Mouse (Mus musculus): ENCODE data around the gene Tox2.

The Tox2 gene

DNA sequence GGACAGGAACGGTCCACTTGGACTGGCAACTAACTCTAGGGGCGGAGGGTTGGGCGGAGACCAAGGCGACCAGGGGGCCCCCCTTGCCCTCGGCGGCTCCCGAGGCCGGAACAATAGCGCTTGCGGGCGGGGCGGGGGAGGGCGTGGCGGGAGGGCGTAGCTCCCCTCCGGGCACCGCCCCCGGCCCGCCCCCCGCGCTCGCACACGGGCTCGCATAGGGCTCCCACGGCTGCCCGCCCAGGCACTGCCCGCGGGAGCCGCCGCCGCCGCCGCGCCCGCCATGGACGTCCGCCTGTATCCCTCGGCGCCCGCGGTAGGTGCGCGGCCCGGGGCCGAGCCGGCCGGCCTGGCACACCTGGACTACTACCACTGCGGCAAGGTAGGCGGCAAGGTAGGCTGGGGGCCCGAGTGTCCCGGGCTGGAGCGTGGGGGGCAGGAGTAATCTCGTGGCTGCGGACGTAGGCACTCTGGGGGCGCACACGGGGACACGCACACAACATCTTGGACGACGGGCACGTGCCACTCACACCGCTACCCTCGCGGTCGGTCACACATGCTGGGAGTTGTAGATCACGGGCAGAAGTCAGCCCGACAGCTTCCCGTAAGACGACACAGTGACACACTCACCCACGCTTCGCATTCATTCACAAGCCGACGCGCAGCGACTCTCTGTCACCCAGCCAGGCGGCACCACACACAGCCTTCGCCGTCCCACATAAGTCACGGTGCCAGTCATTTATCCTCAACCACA, at the start of gene Tox2:
Gene Tox2 (plus strand): TSS at position 242 of the 751 bp plus-strand sequence.
- DNase-seq, result peak; percentile 81 to 89

DNA sequence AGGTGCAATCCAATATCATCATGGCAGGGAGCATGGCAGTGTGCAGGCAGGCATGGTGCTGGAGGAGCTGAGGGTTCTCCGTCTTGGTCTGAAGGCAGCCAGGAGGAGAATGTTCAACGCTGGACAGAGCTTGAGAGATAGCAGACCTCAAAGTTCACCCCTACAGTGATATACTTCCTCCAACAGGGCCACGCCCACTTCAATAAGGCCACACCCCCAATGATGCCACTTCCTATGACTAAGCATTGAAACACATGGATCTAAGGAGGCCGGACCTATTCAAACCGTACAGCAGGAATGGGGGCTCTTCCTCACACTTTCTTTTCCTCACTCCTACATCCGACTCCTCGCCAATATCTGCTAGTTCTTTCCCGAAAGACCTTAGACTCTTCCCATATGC, 48.3 kb upstream of the Tox2 start:
- DNase-seq, result no peak

DNA sequence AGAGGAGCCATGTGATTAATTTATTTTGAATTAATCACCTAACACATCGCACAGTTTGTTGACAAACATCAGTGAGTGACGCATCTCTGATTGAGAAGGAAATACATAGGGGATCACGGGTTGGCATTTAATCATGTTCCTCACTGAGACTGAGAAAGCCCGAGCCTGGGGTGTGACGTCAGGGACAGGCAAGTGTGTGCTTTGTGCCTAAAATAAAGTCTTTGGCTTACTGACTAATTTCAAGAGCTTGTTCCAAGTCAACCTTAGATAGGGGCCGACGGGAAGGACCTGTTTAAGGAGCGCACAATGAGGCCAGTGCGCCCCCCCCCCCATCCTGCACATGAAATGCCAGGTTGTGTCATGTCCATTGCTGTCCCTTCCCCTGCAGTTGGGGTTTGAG, 43.9 kb upstream of the Tox2 start:
- DNase-seq, result no peak

DNA sequence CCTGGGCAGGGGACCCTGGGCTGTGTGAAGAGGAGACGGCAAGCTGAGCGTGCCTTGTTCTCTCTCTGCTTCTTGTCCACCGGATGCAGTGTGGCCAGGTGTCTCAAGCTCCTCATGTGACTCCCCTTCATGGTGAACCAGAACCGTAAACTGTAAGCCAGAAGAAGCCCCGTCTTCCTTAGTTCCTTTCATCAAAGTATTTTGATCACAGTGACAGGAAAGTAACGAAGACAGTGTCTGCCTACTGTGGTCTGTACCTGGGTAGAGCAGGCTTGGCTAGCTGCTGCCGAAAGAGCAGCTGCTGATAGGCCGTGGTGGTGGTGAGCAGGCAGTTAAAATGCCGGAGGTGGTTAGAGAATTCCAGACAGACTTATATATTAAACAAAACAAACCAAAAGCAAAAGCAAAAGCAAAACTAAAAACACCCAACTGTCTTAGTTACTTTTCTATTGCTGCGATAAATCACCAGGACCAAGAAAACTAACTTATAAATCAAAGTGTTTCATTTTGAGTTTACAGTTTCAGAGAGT, 38.4 kb upstream of the Tox2 start:
- no peak for DNase-seq

DNA sequence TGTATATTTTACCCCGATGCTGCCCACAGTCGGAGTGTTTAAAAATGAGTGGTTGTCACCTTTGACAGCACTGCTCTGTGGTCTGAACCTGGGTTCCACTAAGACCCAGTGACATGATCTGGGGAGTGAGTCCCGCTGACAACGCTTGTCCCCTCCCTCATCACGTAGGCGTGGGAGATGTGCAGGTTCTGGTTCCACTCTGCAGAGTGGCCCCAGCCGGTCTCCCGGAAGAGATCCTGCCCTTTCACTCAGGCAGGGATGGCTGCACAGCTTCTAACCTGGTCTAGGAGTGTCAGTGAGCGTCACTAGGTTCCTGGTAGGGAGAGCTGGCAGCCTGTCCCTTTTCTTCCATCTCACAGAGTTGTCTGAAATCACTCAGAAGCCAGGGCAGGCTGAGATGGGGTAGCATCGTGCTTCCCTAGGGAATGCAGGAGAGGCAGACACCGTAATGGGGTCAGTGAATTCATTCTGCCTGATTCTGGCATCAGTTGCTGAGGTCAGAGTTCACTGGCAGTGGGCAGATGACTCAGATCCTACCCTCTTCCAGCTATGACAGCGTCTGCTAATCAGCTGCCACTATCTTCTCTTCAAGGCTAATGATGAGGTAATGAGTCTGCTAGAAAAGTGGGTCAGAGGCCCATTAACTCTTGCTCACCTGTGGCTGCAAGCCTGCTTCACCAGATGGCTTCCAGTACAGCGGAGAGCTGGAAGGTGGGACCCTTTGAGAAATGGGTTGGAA, 36.7 kb upstream of the Tox2 start:
- DNase-seq, result no peak

DNA sequence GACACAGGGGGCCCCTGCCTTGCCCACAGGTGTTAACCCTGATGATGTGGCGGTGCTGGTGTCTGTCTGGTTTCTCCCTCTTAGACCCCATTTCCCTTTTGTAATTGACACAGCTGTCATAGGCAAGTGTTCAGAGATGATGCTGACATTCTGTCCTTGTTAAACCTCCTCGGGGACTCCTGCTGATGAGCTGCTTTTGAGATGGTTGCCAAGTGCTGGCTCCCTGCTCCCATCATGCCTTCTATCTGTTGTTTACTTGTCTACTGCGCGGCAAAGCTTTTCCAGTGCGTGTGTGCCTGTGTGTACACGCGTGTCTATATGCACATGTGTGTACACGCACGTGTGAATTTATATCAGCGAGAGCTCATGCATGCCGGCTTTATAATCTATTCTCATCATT, 31.0 kb upstream of the Tox2 start:
- DNase-seq, result no peak

DNA sequence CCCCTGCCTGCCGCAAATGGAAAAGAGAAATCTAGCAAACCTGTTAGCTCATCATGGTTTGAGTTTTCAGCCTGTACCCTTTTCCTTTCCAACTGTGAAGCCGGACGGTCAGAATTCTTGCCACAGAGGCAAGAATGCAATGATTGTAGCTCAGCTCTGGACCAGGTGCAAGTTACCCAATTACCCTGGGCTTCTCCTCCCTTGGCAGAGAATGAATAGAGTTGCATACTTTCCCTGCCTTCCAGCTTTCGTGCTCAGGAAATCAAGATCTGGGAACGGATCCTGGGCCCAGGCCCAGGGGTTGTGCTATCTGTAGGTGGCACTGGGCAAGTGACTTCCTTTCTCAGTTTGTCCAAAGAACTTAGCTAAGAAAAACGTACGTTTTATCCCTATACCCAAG, 28.9 kb upstream of the Tox2 start:
- no peak for DNase-seq

DNA sequence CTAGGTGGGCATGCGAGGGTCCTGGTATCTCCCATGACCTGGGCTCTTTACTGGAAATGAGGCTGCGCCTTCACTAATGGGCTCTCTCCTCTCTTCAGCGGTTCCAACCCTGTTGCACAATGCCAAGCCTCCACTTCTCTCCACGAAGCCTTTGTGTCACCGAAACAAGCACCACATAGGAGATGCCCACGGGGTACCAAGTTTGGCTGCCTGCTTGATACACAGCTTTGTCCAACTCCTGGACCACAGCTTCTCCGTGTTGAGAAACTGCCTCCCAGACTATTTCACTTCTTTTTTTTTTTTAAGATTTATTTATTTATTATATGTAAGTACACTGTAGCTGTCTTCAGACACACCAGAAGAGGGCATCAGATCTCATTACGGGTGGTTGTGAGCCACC, 27.1 kb upstream of the Tox2 start:
- DNase-seq, result no peak

DNA sequence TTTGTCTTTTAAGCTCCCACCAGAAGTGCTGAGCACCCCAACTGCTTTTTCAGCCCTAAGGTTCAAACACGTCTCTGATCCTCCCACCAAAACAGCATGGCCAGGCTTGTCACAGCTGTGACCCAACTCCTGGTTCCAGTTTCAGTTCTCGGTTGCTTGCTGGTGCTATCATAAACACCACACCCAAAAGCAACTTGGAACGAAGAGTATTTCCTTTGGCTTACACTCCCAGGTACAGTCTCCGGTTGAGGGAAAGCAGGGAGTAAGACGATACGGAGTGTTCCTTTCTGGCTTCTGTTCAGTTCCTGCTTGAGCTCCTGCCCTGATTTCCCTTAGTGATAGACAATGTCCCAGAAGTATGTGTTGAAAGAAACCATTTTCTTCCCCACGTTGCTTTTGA, 26.4 kb upstream of the Tox2 start:
- DNase-seq, result no peak

DNA sequence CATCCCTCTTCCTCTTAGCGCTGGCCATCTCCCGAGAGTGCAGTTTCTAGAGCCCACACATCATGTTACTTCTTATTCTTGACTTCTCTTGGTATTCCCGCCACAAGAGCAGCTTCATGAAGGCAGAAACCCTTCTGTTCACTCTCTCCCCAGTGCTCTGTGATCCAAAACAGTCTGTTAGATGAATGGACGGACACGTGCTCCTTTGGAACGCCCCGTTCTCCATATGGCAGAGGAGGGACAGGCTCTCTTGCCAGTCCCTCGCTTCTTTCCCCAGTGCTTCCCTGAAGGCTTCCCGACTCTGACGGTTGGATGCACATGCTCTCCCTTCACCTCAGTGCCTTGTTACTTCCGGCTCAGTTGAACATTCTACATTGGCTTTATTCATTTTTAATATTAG, 15.4 kb upstream of the Tox2 start:
- DNase-seq, result no peak

DNA sequence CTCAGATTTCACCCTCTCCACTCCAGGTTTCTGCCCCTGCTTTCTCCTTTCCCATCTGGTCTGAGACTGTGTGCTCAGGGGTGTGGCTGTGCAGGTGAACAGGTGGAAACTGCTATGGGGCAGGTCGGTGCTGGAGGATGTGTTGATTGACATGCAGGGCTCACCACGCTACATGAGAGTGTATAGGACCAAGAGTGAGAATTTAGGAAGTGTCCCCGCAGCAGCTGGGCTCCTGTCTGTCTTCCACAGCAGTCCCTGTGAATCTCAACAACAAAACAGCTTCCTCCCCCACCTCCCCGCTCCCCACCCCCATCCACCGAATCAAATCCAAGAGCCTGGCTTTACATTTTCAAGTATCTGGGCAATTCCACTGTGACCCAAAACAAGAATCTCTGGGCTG, 13.3 kb upstream of the Tox2 start:
- DNase-seq, result no peak

DNA sequence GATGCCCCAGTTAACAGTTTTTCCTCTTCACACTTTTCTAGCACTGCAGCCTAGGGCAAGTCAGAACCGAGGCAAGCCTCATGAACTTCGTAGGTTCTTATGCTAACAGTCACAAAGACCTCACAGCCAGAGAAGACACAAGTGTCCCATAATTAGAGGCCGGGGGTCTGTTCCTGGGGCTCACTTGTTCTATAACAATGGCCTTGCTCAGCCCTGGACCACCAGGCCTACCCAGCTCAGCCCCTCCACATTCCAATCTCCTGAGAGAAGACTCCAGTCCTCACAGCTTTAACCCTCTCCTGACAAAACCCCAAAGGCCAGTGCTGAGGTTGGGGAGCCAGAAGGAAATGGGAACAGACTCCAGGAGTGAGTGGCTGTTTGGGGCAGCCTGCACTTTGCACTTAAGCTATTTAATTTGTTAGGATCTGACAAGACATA, 12.9 kb upstream of the Tox2 start:
- no peak for DNase-seq

DNA sequence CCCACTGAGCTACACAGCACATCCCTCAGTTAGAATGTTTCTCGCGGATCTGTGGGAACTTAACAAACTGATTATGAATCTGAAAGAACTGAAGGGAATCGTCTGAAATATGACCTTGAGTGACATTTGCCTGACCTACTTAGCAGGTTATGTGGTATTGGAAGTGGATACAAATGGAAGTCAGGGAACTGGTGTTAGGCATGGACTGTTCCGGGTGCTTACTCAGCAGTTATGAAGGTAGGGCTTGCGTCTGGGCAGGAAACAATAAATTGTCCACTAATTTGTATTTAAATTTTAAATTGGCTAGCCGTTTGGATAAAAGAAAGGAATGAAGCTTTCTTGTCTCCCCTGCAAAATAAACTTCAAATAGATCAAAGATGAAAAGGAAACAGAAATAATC, 10.4 kb upstream of the Tox2 start:
- no peak for DNase-seq

DNA sequence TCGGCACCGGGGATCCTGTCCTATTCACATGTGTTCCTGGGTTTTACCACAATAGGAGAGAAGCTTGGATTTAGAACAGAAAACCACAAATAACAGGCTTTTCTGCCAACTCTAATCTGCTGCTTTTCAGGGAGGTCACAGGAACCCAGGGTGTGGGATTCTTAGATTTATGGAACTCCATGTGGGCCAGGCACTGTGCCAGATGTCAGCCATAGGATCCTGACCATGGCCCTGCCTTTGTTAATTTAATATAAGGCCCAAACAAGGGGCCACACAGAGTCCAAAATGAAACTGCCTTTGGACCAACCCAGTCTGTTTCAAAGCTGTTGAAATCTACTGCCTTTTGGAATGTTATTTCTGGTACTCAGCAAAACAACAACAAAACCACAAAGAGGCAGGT, 8.9 kb upstream of the Tox2 start:
- DNase-seq, result no peak

DNA sequence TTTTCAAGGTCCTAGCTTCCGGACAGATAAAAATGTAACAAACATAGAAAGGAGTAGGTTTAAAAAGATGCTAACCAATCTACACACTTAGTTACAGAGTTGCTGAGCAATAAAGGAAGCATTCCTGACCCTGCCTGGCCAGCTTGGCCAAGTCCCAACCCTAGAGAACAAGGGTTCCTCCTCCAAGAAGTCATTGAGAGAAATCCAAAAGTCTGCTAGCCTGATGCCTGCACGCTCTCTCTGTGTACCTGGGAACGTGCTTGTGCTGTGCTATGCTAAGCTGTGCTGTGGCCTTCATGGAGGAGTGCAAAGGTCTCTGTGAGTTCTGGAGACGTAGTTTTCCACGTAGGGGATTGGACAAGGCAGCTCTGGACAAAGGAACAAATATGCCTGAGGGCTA, 8.4 kb upstream of the Tox2 start:
- DNase-seq, result no peak

DNA sequence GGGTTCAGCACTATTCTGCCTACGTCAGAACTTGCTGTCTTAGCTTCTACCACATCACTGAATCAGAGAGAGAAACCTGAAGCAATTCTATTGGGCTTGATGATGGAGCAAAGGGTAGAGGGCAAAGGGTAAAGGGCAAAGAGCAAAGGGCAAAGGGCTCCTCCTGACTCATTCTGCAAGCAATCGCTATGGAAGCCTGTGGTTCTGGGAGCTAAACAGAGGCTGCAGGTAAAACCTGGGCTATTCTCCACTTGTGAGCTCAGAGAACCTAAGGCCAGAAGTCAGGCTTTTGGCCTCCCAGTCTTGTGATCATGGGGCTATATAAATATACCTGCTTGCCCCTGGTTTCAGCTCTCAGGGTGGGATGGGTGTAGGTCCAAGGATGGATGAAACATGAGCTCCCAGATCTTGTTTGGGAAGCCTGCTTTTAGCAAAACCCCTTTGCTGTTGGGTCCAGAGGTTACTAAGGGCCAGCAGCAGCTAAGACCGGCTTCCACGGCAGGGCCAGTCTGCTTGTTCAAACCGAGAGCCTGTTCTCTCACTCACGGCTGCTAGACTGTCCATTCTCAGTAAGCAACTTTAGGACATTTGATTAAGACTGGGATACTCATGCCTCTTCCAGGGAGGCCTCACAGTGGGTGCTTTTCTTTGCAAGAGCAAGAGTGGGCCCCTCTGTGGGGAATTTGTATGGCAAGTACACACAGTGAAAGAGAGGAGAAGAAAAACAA, 7.7 kb upstream of the Tox2 start:
- no peak for DNase-seq

DNA sequence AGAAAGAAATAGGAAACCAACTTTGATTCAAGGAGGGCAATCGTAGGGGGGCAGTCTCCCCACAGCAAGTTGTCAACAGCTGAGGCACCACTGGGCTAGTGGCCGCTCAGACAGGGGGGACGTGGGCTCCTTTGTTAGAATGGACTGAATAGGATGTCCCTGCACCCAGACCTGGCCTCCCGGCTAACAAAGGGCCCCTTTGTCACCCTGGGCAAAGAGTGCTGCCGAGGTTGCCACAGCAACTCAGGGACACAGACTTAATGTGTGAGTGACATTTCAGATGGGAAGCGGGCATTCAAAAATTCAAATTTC, 7.1 kb upstream of the Tox2 start:
- no peak for DNase-seq

DNA sequence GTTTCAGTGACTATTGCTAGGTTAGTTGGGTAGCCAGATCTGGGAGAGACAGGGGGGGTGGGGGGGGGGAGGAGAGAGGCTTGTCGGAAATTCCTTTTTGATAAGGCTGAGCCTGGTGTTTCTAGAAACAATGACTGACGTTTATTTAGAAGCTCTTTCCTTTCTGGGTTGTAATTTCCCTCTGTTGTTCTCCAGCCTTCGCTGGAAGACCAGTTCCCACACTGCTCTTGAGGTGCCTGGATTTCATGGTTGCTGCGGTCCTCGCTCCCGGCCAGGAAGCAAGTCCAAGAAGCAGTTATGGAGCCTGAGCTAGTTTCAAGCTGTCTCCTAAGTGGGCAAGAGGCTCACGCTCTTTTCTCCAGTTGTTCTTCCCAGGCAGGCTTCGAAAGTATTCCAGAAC, 1.0 kb upstream of the Tox2 start:
- peak in 1 of 2 experiments; percentile 29 for DNase-seq

DNA sequence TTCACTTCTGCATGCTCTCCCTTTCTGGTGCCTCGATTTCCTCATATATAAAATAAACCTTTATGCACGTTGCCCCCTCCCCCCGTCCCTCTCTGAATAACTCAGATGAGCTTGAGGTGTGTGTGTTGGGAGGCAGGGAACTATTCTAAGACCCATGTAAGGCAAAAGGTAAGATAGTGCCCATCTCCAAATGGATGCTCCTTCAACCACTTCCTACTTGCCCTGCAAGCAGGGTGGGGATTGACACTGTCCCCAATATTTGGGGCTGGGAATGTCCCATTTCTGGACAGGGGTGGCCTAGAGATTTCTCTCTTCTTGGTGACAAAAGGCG, 407 bp upstream of the Tox2 start:
- DNase-seq, result no peak

DNA sequence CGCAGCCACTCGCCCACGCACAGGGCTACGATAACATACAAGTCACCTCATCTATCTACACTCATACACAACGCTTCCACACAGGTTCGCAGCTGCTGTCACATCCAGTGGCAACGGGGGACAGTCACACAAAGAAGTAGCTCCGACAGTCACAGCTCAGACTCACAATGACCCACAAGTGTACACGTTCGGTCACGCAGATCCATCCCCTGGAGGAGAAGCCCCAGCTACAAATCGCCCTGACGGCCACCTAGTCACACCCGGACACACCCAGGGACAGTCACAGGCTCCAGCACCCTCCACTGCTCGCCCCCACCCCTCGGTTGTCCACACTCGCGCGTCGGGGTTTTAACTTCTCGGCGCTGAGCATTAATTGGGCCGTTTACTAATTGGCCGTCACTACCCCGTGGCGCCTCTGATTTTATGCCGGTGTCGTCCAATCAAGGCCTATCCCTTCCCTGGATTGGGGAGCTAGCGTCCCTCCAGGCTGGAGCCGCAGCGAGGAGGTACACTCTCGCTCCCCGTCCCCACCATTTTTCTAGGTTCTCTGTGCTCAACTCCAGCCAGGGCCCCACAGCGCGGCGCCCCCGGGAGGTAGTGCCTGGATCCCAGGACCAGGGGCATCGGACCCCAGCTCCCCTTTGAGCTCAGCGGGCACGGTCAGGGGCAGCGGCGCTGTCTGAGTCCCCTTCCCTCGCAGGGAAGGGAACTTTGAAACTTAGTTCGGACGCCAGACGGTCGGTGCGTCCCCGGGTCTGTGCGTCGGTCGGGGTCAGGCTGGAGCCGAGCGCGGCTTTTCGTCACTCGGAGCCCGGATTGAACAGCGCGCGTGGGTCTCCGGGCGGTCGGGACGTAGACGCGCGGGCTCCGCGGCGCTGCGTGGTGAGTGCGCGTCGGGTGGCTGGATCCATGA, 966 bp downstream of the Tox2 start:
- peak in 1 of 2 experiments; percentile 16 for DNase-seq

DNA sequence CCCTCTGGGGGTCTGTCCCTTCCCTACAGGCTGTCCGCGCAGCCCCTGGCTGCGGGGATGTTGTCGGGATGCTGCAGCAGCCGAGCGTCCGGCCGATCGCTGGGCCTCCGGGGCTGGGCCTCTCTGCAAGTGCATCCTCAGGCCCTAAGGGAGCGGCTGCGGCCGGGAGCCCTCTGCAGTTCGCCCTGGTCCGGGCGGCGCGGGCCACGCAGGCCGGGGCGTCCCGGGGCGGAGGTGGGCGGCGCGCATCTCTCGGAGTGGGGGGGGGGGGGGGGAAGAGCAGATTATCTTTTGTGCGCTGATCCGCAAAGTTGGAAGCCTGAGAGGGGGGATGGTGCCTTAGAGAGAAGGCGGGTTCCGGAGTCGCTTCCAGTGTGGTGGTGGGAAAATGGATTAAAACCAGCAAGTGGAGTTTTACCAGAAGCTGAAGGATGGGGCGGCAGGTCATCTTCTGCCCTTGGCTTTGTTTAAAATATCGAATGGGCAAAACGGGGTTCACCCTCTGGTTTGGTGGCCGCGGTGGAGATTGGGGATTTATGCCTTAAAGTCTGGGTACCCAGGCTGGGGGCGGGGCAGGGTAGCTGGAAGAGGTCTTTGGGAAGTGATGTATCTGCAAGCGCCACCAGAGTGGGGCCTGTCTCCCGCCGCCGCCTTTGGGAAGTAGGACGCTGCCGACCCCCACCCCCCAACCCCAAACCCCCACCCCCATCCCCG, 1.8 kb downstream of the Tox2 start:
- peak in 1 of 2 experiments; percentile 17 for DNase-seq

DNA sequence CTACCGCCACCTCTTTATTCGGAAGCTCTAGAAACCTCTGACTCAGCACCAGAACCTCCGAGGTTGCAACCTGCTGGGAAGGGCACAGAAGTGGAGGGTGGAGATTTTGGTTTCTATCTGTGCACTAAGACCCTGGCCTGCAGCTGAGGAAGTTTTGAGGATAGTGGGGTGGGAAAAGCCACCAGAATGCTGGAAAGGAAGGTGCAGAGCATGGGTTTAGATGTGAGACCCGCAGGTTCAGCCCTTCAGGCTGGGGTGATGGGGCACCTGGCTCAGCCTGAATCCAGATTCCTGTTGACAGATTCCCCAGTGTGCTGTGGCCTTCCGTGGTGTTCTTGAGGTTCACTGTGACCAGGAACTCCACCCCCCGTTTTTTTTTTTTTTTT, 2.3 kb downstream of the Tox2 start:
- no peak for DNase-seq
